Comparison of ENCODE assay signal across 8 mouse cellular contexts in genomic region chr11:119428649-119429136, GRCm38 (mm10). TPM values are rescaled to one million over a fixed set of nuclear protein-coding genes. Genes with fewer than 3 reads are reported as not detected.
DNase-seq lines count a peak whose midpoint lies in the region; ATAC-seq and TF ChIP-seq lines count a peak whose summit lies in the region.

No protein-coding gene starts in this region.

- DNase-seq in CD8-positive naive resting alpha-beta T cell, adult 2 months (ENCODE audit: low read depth in 2 of 2, low spot score in 2 of 2), result peak; percentile 33 to 55
- DNase-seq in adrenal gland, postnatal 10 days, result peak; percentile 69
- peak; percentile 27 for DNase-seq in hindbrain, embryonic 14.5 days (ENCODE audit: low spot score)
- DNase-seq in liver, adult 2 months (ENCODE audit: extremely low read depth, low read depth, low spot score), result peak; percentile 67
- peak; percentile 89 for DNase-seq in thymus, postnatal 14 days
- no peak for DNase-seq in right cerebral cortex, postnatal 36 days (ENCODE audit: low spot score in 2 of 2)

- H3K4me3 ChIP-seq in forebrain, embryonic 13.5 days, result peak overlapping the region; percentile 31
- peak overlapping the region; percentile 28 for H3K4me3 ChIP-seq in hindbrain, embryonic 14.5 days (replicated peaks; ENCODE audit: low read length)
- H3K4me3 ChIP-seq in liver, adult 2 months (ENCODE audit: insufficient read depth, low read depth, low read length), result no peak overlapping the region

- peak overlapping the region; percentile 38 for H3K9ac ChIP-seq in forebrain, embryonic 13.5 days
- H3K9ac ChIP-seq in hindbrain, embryonic 14.5 days, result peak overlapping the region; percentile 52
- H3K9ac ChIP-seq in liver, adult 2 months (ENCODE audit: low read depth, low read length), result no peak overlapping the region

- peak overlapping the region; percentile 60 for H3K4me2 ChIP-seq in forebrain, embryonic 13.5 days
- H3K4me2 ChIP-seq in hindbrain, embryonic 14.5 days (replicated peaks), result peak overlapping the region; percentile 74

- no peak for TF ChIP-seq POLR2A in liver, adult 2 months (IDR thresholded peaks at IDR 0.05; ENCODE audit: extremely low read depth, insufficient read depth, low read length)

- H3K9me3 ChIP-seq in forebrain, embryonic 13.5 days (replicated peaks), result no peaks in the 10 kb centered on the region
- H3K9me3 ChIP-seq in hindbrain, embryonic 14.5 days (ENCODE audit: control insufficient read depth, low read length), result no peaks in the 10 kb centered on the region

- H3K27ac ChIP-seq in forebrain, embryonic 13.5 days, result no peak overlapping the region
- H3K27ac ChIP-seq in hindbrain, embryonic 14.5 days, result no peak overlapping the region
- H3K27ac ChIP-seq in liver, adult 2 months (replicated peaks; ENCODE audit: insufficient read depth, low read depth, low read length), result no peak overlapping the region

- H3K79me2 ChIP-seq in liver, adult 2 months (ENCODE audit: control insufficient read depth, insufficient read depth, low read length), result no peaks in the 10 kb centered on the region; the same call in 1 of the 2 replicates

- no peaks in the 10 kb centered on the region for H3K36me3 ChIP-seq in forebrain, embryonic 13.5 days (ENCODE audit: poor library complexity, severe bottlenecking)
- H3K36me3 ChIP-seq in hindbrain, embryonic 14.5 days (replicated peaks; ENCODE audit: control insufficient read depth, insufficient read depth), result no peaks in the 10 kb centered on the region
- H3K36me3 ChIP-seq in liver, adult 2 months (ENCODE audit: control insufficient read depth, insufficient read depth, low read length), result peaks cover 71% of the 10 kb centered on the region

- H3K27me3 ChIP-seq in forebrain, embryonic 13.5 days, result no peaks in the 10 kb centered on the region
- H3K27me3 ChIP-seq in hindbrain, embryonic 14.5 days (ENCODE audit: control insufficient read depth, insufficient read depth, low read length), result no peaks in the 10 kb centered on the region
- H3K27me3 ChIP-seq in liver, adult 2 months (ENCODE audit: control insufficient read depth, insufficient read depth, low read length), result no peaks in the 10 kb centered on the region

- 2% methylated on average over 22 of the region's 35 CpGs for WGBS in forebrain, embryonic 13.5 days
- under 1% methylated on average over 26 of the region's 35 CpGs for WGBS in hindbrain, embryonic 14.5 days
- 20% methylated on average over 21 of the region's 35 CpGs for WGBS in liver, adult 2 months

- TF ChIP-seq CTCF in liver, adult 2 months (IDR thresholded peaks at IDR 0.05; ENCODE audit: low read depth, low read length), result no peak

- peaks cover 8% of the 10 kb centered on the region for H3K4me1 ChIP-seq in forebrain, embryonic 13.5 days
- peaks cover 6% of the 10 kb centered on the region for H3K4me1 ChIP-seq in hindbrain, embryonic 14.5 days (replicated peaks; ENCODE audit: control insufficient read depth, insufficient read depth, low read length)
- H3K4me1 ChIP-seq in liver, adult 2 months (ENCODE audit: control insufficient read depth, insufficient read depth, low read length), result no peaks in the 10 kb centered on the region

- ATAC-seq in forebrain, embryonic 13.5 days, result peak; percentile 66; the same call in 1 of the 2 replicates
- ATAC-seq in hindbrain, embryonic 14.5 days (ENCODE audit: low FRiP score), result peak; percentile 43; the same call in 1 of the 2 replicates
- peak; percentile 83 for ATAC-seq in monocyte, adult 5-6 weeks (replicated peaks; ENCODE audit: insufficient number of reproducible peaks, low FRiP score, low TSS enrichment, poor library complexity, severe bottlenecking)

RNA-seq across cellular contexts. Expression of gene Rnf213, which starts 35.8 kb away (rescaled TPM):
- total RNA-seq in adrenal gland, postnatal 10 days (2021), result 10 to 100 TPM; 19.7 to 29.9 TPM
- polyA plus RNA-seq in forebrain, embryonic 13.5 days (2015; fragmentation: Nextera tagmentation; extraction: Ambion mirVana), result 0.83 and 1.2 TPM in 2 replicates
- polyA plus RNA-seq in hindbrain, embryonic 14.5 days (2014; fragmentation: Nextera tagmentation; extraction: Ambion mirVana), result 1.5 and 2.2 TPM in 2 replicates
- 43.4 and 43.5 TPM in 2 replicates for total RNA-seq in liver, adult 2 months (2014; rRNA removed)
- polyA plus RNA-seq in liver, adult 2 months (2012; rRNA removed), result 11.1 and 16.9 TPM in 2 replicates
- total RNA-seq in monocyte, adult 5-6 weeks (2017), result 58.5 to 104 TPM (median 67.5 TPM) in 3 replicates

Comparison
In these comparisons a context has a peak if more than half of its experiments do, and no peak if none do; other contexts are left out.
1. DNase-seq: peak in CD8-positive naive resting alpha-beta T cell, adult 2 months (2 of 2), adrenal gland, postnatal 10 days (single experiment), hindbrain, embryonic 14.5 days (single experiment), liver, adult 2 months (single experiment) and thymus, postnatal 14 days (single experiment); none in right cerebral cortex, postnatal 36 days (0 of 2).
2. Peak in every context shown above with its lines, with median percentiles within 50 percentile points of each other: ATAC-seq.